Mouse (Mus musculus) midbrain, postnatal 0 days (tissue): ENCODE measurements around the gene Stk24. TPM values are rescaled to one million over a fixed set of nuclear protein-coding genes. Genes with fewer than 3 reads are reported as not detected.

ENCODE experiments used
- ATAC-seq: fragments of 200-750 bp; cut with Nextera tagmentation; 2 replicates; pipeline ENCODE4 v1.8.0; 2017; ENCODE audit warnings: moderate number of reproducible peaks, mild to moderate bottlenecking, moderate TSS enrichment, moderate library complexity; ENCODE audit not compliant: low FRiP score
- DNase-seq: peaks from one replicate; pipeline ENCODE4 v3.0.0-alpha.2; 2015; ENCODE audit warnings: low spot score
- H3K27ac ChIP-seq: fragments of 300-500 bp; sonication (generic); 2 replicates; pipeline ENCODE4 v1.5.1; 2014; ENCODE audit warnings: low read depth, mild to moderate bottlenecking, low read length, mixed read lengths
- H3K27me3 ChIP-seq: fragments of 300-500 bp; sonication (generic); 2 replicates; pipeline ENCODE4 v1.6.1; 2014; ENCODE audit warnings: low read length, control low read depth, mixed read lengths; ENCODE audit not compliant: insufficient read depth
- H3K36me3 ChIP-seq: fragments of 300-500 bp; sonication (generic); 2 replicates; pipeline ENCODE4 v1.6.1; 2014; ENCODE audit warnings: low read length, control low read depth, mixed read lengths; ENCODE audit not compliant: insufficient read depth
- H3K4me1 ChIP-seq: fragments of 300-500 bp; sonication (generic); 2 replicates; pipeline ENCODE4 v1.6.1; 2014; ENCODE audit warnings: mild to moderate bottlenecking, control low read depth, antibody characterized with exemption, low read length, mixed read lengths; ENCODE audit not compliant: insufficient read depth
- H3K4me2 ChIP-seq: fragments of 300-500 bp; sonication (generic); 2 replicates; pipeline ENCODE4 v1.6.1; 2014; ENCODE audit warnings: low read depth, mild to moderate bottlenecking, low read length, mixed read lengths; ENCODE audit not compliant: poor library complexity, severe bottlenecking
- H3K4me3 ChIP-seq: fragments of 300-500 bp; sonication (generic); 2 replicates; pipeline ENCODE4 v1.5.1; 2014; ENCODE audit warnings: low read depth, mild to moderate bottlenecking, low read length, moderate library complexity
- H3K9ac ChIP-seq: fragments of 300-500 bp; sonication (generic); replicated peaks from 2 replicates; pipeline ENCODE4 v1.6.1; 2014; ENCODE audit warnings: mild to moderate bottlenecking, low read length, moderate library complexity, mixed read lengths; ENCODE audit not compliant: poor library complexity, severe bottlenecking
- H3K9me3 ChIP-seq: fragments of 300-500 bp; sonication (generic); 2 replicates; pipeline ENCODE4 v1.6.1; 2016; ENCODE audit warnings: low read length, control low read depth
- CTCF ChIP-seq: IDR thresholded peaks from 2 replicates; pipeline ENCODE4 v1.5.1; 2016; ENCODE audit warnings: antibody characterized with exemption, mild to moderate bottlenecking
- WGBS: fragments of 180-500 bp; shearing (Covaris S2); extraction: QIAGEN DNeasy Blood & Tissue Kit; methylation state at CpG from one replicate; pipeline ENCODE4 v1.1.7; 2014; 5-methylcytosine and 5-hydroxymethylcytosine counted together
- polyA plus RNA-seq: library from polyadenylated mRNA; unstranded; fragments of >200 nt; fragmentation: Nextera tagmentation; extraction: Ambion mirVana; gene quantifications from 2 replicates; pipeline ENCODE4 v1.2.1, GENCODE M21; 2015
- total RNA-seq: library from RNA; depleted of rRNA; stranded (reverse); fragments of >200 nt; gene quantifications from 2 replicates; pipeline ENCODE4 v1.2.3, GENCODE M21; 2014

The Stk24 gene
- total and polyA plus RNA-seq, 2 experiments from 2014 or later = 12.8 to 19.5 TPM

GRCm38 (mm10) chr14:121310325-121311080, 69.3 kb downstream of the Stk24 start:
- Histone ChIP-seq H3K4me1 (peaks cover 7% of the 10 kb centered on the region; the same call in 1 of the 2 replicates), H3K9me3 (no peaks in the 10 kb centered on the region), H3K4me2 (no peak overlapping the region), H3K9ac (no peak overlapping the region), H3K36me3 (no peaks in the 10 kb centered on the region), H3K27ac (no peak overlapping the region), H3K4me3 (no peak overlapping the region), H3K27me3 (no peaks in the 10 kb centered on the region)
- ATAC-seq = no peak
- 88% methylated on average over 6 of the region's 6 CpGs for WGBS
- no peak for DNase-seq
- no peak for TF ChIP-seq CTCF

- H3K4me1 ChIP-seq = peaks cover 2% of the 10 kb centered on the region; the same call in 1 of the 2 replicates
- H3K9me3 ChIP-seq = no peaks in the 10 kb centered on the region
- no peaks in the 10 kb centered on the region for H3K36me3 ChIP-seq
- DNase-seq (no peak), ATAC-seq (no peak)
- no peak overlapping the region for H3K4me3 ChIP-seq
- no peaks in the 10 kb centered on the region for H3K27me3 ChIP-seq
- no peak overlapping the region for H3K4me2 ChIP-seq
- WGBS = 90% methylated on average over 3 of the region's 3 CpGs
- TF ChIP-seq CTCF = no peak
- no peak overlapping the region for H3K27ac ChIP-seq
- H3K9ac ChIP-seq = no peak overlapping the region
Observed at GRCm38 (mm10) chr14:121309909-121310308, 69.9 kb downstream of the Stk24 start.

- Histone ChIP-seq H3K27me3 (no peaks in the 10 kb centered on the region), H3K4me1 (no peaks in the 10 kb centered on the region), H3K4me2 (no peak overlapping the region), H3K27ac (no peak overlapping the region), H3K9me3 (no peaks in the 10 kb centered on the region), H3K4me3 (no peak overlapping the region), H3K36me3 (peaks cover 7% of the 10 kb centered on the region; the same call in 1 of the 2 replicates), H3K9ac (no peak overlapping the region)
- ATAC-seq (no peak), DNase-seq (no peak)
- no peak for TF ChIP-seq CTCF
- 67% methylated on average over 8 of the region's 8 CpGs for WGBS
Observed at GRCm38 (mm10) chr14:121305316-121306064, 74.3 kb downstream of the Stk24 start.

GRCm38 (mm10) chr14:121304523-121304922, 75.3 kb downstream of the Stk24 start:
- WGBS = 53% methylated on average over 7 of the region's 7 CpGs
- DNase-seq (no peak), ATAC-seq (no peak)
- no peaks in the 10 kb centered on the region for H3K4me1 ChIP-seq
- H3K9ac ChIP-seq = no peak overlapping the region
- no peak for TF ChIP-seq CTCF
- H3K4me2 ChIP-seq = no peak overlapping the region
- H3K9me3 ChIP-seq = no peaks in the 10 kb centered on the region
- no peak overlapping the region for H3K4me3 ChIP-seq
- H3K27ac ChIP-seq = no peak overlapping the region
- no peaks in the 10 kb centered on the region for H3K27me3 ChIP-seq
- H3K36me3 ChIP-seq = peaks cover 12% of the 10 kb centered on the region; the same call in 1 of the 2 replicates

- H3K9ac ChIP-seq = no peak overlapping the region
- ATAC-seq (no peak), DNase-seq (no peak)
- no peaks in the 10 kb centered on the region for H3K4me1 ChIP-seq
- no peaks in the 10 kb centered on the region for H3K9me3 ChIP-seq
- no peak overlapping the region for H3K4me2 ChIP-seq
- no peak for TF ChIP-seq CTCF
- H3K36me3 ChIP-seq = peaks cover 16% of the 10 kb centered on the region
- no peaks in the 10 kb centered on the region for H3K27me3 ChIP-seq
- H3K27ac ChIP-seq = no peak overlapping the region
- WGBS = 94% methylated on average over 9 of the region's 9 CpGs
- no peak overlapping the region for H3K4me3 ChIP-seq
Observed at GRCm38 (mm10) chr14:121299093-121299492, 80.7 kb downstream of the Stk24 start.

- Histone ChIP-seq H3K27me3 (no peaks in the 10 kb centered on the region), H3K4me3 (no peak overlapping the region), H3K36me3 (peaks cover 20% of the 10 kb centered on the region), H3K4me2 (no peak overlapping the region), H3K27ac (no peak overlapping the region), H3K9ac (no peak overlapping the region), H3K9me3 (no peaks in the 10 kb centered on the region), H3K4me1 (no peaks in the 10 kb centered on the region)
- no peak for TF ChIP-seq CTCF
- 87% methylated on average over 5 of the region's 5 CpGs for WGBS
- no peak for ATAC-seq
- no peak for DNase-seq
Observed at GRCm38 (mm10) chr14:121298537-121298936, 81.3 kb downstream of the Stk24 start.
